In genomic region chr12:70104776-70105420, GRCm38 (mm10) we compare ENCODE assay signal across 13 mouse cellular contexts. TPM values are rescaled to one million over a fixed set of nuclear protein-coding genes. Genes with fewer than 3 reads are reported as not detected.
DNase-seq lines count a peak whose midpoint lies in the region; ATAC-seq and TF ChIP-seq lines count a peak whose summit lies in the region.
"Had no signal": no experiment of that assay in that cellular context is flagged by ENCODE, and none has a peak within 500 bp of the region (broad histone marks: within the 10 kb centered on the region; RNA-seq: fewer than 3 reads in every experiment).

No protein-coding gene starts in this region.

- H3K4me2 ChIP-seq in midbrain, postnatal 0 days (ENCODE audit: low read depth, low read length, poor library complexity, severe bottlenecking) = no peak overlapping the region
- H3K4me2 ChIP-seq in midbrain, embryonic 11.5 days = no peak overlapping the region
- no peak overlapping the region for H3K4me2 ChIP-seq in embryonic facial prominence, embryonic 14.5 days (ENCODE audit: low read depth, low read length)
- no peak overlapping the region for H3K4me2 ChIP-seq in intestine, embryonic 15.5 days (replicated peaks)
- H3K4me2 ChIP-seq: midbrain, embryonic 13.5 days had no signal

- H3K9ac ChIP-seq in midbrain, postnatal 0 days (replicated peaks; ENCODE audit: low read length, poor library complexity, severe bottlenecking) = 0 out of 2 replicates have a peak overlapping the region, but pooled peaks have one; percentile 4
- H3K9ac ChIP-seq in midbrain, embryonic 11.5 days (ENCODE audit: low read length) = no peak overlapping the region
- no peak overlapping the region for H3K9ac ChIP-seq in embryonic facial prominence, embryonic 14.5 days (ENCODE audit: low read depth, low read length)
- no peak overlapping the region for H3K9ac ChIP-seq in intestine, embryonic 15.5 days
- H3K9ac ChIP-seq: midbrain, embryonic 13.5 days had no signal

- no peak for ATAC-seq in midbrain, postnatal 0 days (ENCODE audit: low FRiP score)
- no peak for ATAC-seq in midbrain, embryonic 11.5 days (ENCODE audit: low FRiP score)
- ATAC-seq in embryonic facial prominence, embryonic 14.5 days (ENCODE audit: low read depth) = no peak
- ATAC-seq in intestine, embryonic 15.5 days = no peak
- ATAC-seq: midbrain, embryonic 13.5 days had no signal

- no peak for DNase-seq in midbrain, postnatal 0 days (ENCODE audit: low spot score)
- no peak for DNase-seq in midbrain, embryonic 11.5 days (ENCODE audit: low spot score, missing footprints)
- DNase-seq in embryonic facial prominence, embryonic 14.5 days (ENCODE audit: low spot score) = peak; percentile 70
- peak; percentile 70 for DNase-seq in kidney, postnatal 10 days
- DNase-seq in thymus, postnatal 36 days = peak; percentile 30 to 44
- no peak for DNase-seq in right cerebral cortex, postnatal 14 days
- DNase-seq: heart, postnatal 36 days; right cerebral cortex, postnatal 4 days had no signal

- 21% methylated on average over 5 of the region's 5 CpGs for WGBS in midbrain, postnatal 0 days
- 12% methylated on average over 5 of the region's 5 CpGs for WGBS in midbrain, embryonic 11.5 days
- WGBS in embryonic facial prominence, embryonic 14.5 days = 22% methylated on average over 5 of the region's 5 CpGs
- WGBS in intestine, embryonic 15.5 days = 54% methylated on average over 5 of the region's 5 CpGs

- H3K27me3 ChIP-seq in midbrain, postnatal 0 days (ENCODE audit: insufficient read depth, low read length) = no peaks in the 10 kb centered on the region
- H3K27me3 ChIP-seq in midbrain, embryonic 11.5 days (ENCODE audit: control insufficient read depth, insufficient read depth, low read length) = peaks cover 5% of the 10 kb centered on the region; the same call in 1 of the 2 replicates
- H3K27me3 ChIP-seq in embryonic facial prominence, embryonic 14.5 days (replicated peaks; ENCODE audit: control insufficient read depth, insufficient read depth, low read length) = no peaks in the 10 kb centered on the region
- no peaks in the 10 kb centered on the region for H3K27me3 ChIP-seq in intestine, embryonic 15.5 days (replicated peaks)

- H3K4me3 ChIP-seq in midbrain, postnatal 0 days (ENCODE audit: low read depth, low read length) = no peak overlapping the region
- no peak overlapping the region for H3K4me3 ChIP-seq in midbrain, embryonic 11.5 days (ENCODE audit: low read depth, low read length)
- H3K4me3 ChIP-seq in embryonic facial prominence, embryonic 14.5 days (ENCODE audit: low read depth, low read length) = no peak overlapping the region
- H3K4me3 ChIP-seq in intestine, embryonic 15.5 days (replicated peaks) = no peak overlapping the region
- H3K4me3 ChIP-seq: midbrain, embryonic 13.5 days had no signal

- no peaks in the 10 kb centered on the region for H3K9me3 ChIP-seq in midbrain, postnatal 0 days (ENCODE audit: low read length)
- H3K9me3 ChIP-seq in midbrain, embryonic 11.5 days (ENCODE audit: control insufficient read depth, low read length) = no peaks in the 10 kb centered on the region
- H3K9me3 ChIP-seq in embryonic facial prominence, embryonic 14.5 days (ENCODE audit: control insufficient read depth, low read length) = no peaks in the 10 kb centered on the region
- no peaks in the 10 kb centered on the region for H3K9me3 ChIP-seq in intestine, embryonic 15.5 days
- H3K9me3 ChIP-seq: midbrain, embryonic 13.5 days had no signal

- H3K36me3 ChIP-seq in midbrain, postnatal 0 days (ENCODE audit: insufficient read depth, low read length) = no peaks in the 10 kb centered on the region; the same call in 1 of the 2 replicates
- H3K36me3 ChIP-seq in midbrain, embryonic 11.5 days (ENCODE audit: control insufficient read depth, insufficient read depth, low read length) = no peaks in the 10 kb centered on the region
- 0 out of 2 replicates have a peak, but pooled peaks cover 10% of the 10 kb centered on the region for H3K36me3 ChIP-seq in embryonic facial prominence, embryonic 14.5 days (ENCODE audit: control insufficient read depth, insufficient read depth, low read length)
- H3K36me3 ChIP-seq in intestine, embryonic 15.5 days = 0 out of 2 replicates have a peak, but pooled peaks cover 4% of the 10 kb centered on the region
- H3K36me3 ChIP-seq: midbrain, embryonic 13.5 days had no signal

- no peak overlapping the region for H3K27ac ChIP-seq in midbrain, postnatal 0 days (ENCODE audit: low read depth, low read length)
- no peak overlapping the region for H3K27ac ChIP-seq in midbrain, embryonic 11.5 days (ENCODE audit: low read depth, low read length)
- peak overlapping the region; percentile 53 for H3K27ac ChIP-seq in embryonic facial prominence, embryonic 14.5 days (replicated peaks; ENCODE audit: low read depth, low read length)
- no peak overlapping the region for H3K27ac ChIP-seq in intestine, embryonic 15.5 days

- TF ChIP-seq CTCF in midbrain, postnatal 0 days (IDR thresholded peaks at IDR 0.05) = no peak

- no peaks in the 10 kb centered on the region for H3K4me1 ChIP-seq in midbrain, postnatal 0 days (ENCODE audit: insufficient read depth, low read length)
- H3K4me1 ChIP-seq in midbrain, embryonic 11.5 days (ENCODE audit: control insufficient read depth, insufficient read depth, low read length) = peaks cover 24% of the 10 kb centered on the region
- H3K4me1 ChIP-seq in embryonic facial prominence, embryonic 14.5 days (ENCODE audit: control insufficient read depth, insufficient read depth, low read length) = peaks cover 28% of the 10 kb centered on the region
- peaks cover 21% of the 10 kb centered on the region for H3K4me1 ChIP-seq in intestine, embryonic 15.5 days (replicated peaks)

RNA-seq across cellular contexts. Expression of gene Nin, which starts 8.6 kb away (rescaled TPM):
- 25.0 and 25.8 TPM in 2 replicates for total RNA-seq in midbrain, postnatal 0 days (2014; rRNA removed)
- polyA plus RNA-seq in midbrain, postnatal 0 days (2015; fragmentation: Nextera tagmentation; extraction: Ambion mirVana) = 4.9 and 7.9 TPM in 2 replicates
- polyA plus RNA-seq in midbrain, embryonic 11.5 days (2014; fragmentation: Nextera tagmentation; extraction: Ambion mirVana) = 10.0 and 11.1 TPM in 2 replicates
- 17.0 and 19.2 TPM in 2 replicates for polyA plus RNA-seq in embryonic facial prominence, embryonic 14.5 days (2014; fragmentation: Nextera tagmentation; extraction: Ambion mirVana)
- 8.4 and 9.1 TPM in 2 replicates for polyA plus RNA-seq in intestine, embryonic 15.5 days (2015; fragmentation: Nextera tagmentation; extraction: Ambion mirVana)

RNA-seq across cellular contexts. Expression of gene Abhd12b, which starts 49.0 kb away (rescaled TPM):
- not detected in 2 replicates for total RNA-seq in midbrain, postnatal 0 days (2014; rRNA removed)
- 0.15 and 0.19 TPM in 2 replicates for polyA plus RNA-seq in midbrain, postnatal 0 days (2015; fragmentation: Nextera tagmentation; extraction: Ambion mirVana)
- 0.07 TPM in 1 of 2 replicates, not detected in the other for polyA plus RNA-seq in midbrain, embryonic 11.5 days (2014; fragmentation: Nextera tagmentation; extraction: Ambion mirVana)
- polyA plus RNA-seq in embryonic facial prominence, embryonic 14.5 days (2014; fragmentation: Nextera tagmentation; extraction: Ambion mirVana) = 0.17 and 0.39 TPM in 2 replicates
- polyA plus RNA-seq in intestine, embryonic 15.5 days (2015; fragmentation: Nextera tagmentation; extraction: Ambion mirVana) = 0.11 and 0.15 TPM in 2 replicates
- total RNA-seq: gastrocnemius, adult 8-10 months; heart, postnatal 36 days; layer of hippocampus, postnatal 25 days had no signal
- polyA plus RNA-seq: liver, embryonic 16.5 days had no signal

Comparison
In these comparisons a context has a peak if more than half of its experiments do, and no peak if none do; other contexts are left out.
1. DNase-seq: peak in embryonic facial prominence, embryonic 14.5 days (single experiment), kidney, postnatal 10 days (single experiment) and thymus, postnatal 36 days (2 of 2); none in midbrain, postnatal 0 days (single experiment), midbrain, embryonic 11.5 days (single experiment) and right cerebral cortex, postnatal 14 days (single experiment).